10 mouse cellular contexts compared by ENCODE assay signal in the genomic region with DNA sequence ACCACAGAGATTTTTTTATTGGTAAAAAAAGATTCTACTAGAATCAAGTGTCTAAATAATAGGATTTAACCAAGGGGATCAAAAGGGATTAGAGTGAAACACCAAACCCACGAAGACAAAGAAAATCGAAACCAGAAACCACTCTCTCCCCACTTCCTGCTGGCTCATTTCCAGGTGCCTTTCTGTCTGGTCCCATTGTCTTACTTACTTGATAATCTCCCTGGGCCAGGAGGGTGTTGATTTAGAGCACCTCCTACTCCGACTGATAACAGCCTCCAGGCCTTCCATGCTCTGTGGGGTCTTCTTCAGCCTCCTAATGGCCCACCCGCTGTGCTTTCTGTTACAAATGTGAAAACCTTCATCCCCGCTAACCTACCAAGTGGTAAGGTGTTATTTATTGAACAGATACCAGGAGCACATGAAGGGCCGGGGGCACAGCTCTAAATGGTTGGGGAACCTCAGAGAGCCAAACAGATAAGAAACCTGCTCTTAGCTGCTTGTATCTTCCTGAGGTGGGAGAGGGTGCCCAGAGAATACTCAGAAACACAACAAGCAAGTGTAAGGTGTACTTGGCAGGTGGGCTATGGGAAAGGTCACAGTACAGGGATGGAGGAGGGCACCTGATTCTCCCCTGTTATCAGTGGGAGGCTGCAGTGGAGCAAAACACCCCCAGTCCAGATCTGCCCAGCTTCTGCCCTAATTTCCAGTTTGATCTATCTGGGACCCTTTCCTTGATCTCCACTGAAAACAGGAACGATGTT.
DNase-seq lines count a peak whose midpoint lies in the region; ATAC-seq and TF ChIP-seq lines count a peak whose summit lies in the region.
"Had no signal": no experiment of that assay in that cellular context is flagged by ENCODE, and none has a peak within 500 bp of the region (broad histone marks: within the 10 kb centered on the region; RNA-seq: fewer than 3 reads in every experiment).

No protein-coding gene starts in this region.

- H3K9ac ChIP-seq in midbrain, embryonic 14.5 days (replicated peaks; ENCODE audit: low read length): no peak overlapping the region
- no peak overlapping the region for H3K9ac ChIP-seq in midbrain, embryonic 11.5 days (ENCODE audit: low read length)
- H3K9ac ChIP-seq: limb, embryonic 13.5 days; neural tube, embryonic 12.5 days had no signal

- H3K27ac ChIP-seq in midbrain, embryonic 14.5 days (replicated peaks; ENCODE audit: low read depth, low read length): no peak overlapping the region
- H3K27ac ChIP-seq in midbrain, embryonic 11.5 days (ENCODE audit: low read depth, low read length): no peak overlapping the region
- H3K27ac ChIP-seq in cerebellum, adult 2 months (ENCODE audit: insufficient read depth, low read length): no peak overlapping the region
- H3K27ac ChIP-seq: limb, embryonic 13.5 days; neural tube, embryonic 12.5 days had no signal

- H3K4me3 ChIP-seq in midbrain, embryonic 14.5 days (replicated peaks; ENCODE audit: low read depth, low read length): no peak overlapping the region
- H3K4me3 ChIP-seq in midbrain, embryonic 11.5 days (ENCODE audit: low read depth, low read length): no peak overlapping the region
- H3K4me3 ChIP-seq in cerebellum, adult 2 months (replicated peaks; ENCODE audit: insufficient read depth, low read depth, low read length): no peak overlapping the region
- H3K4me3 ChIP-seq: limb, embryonic 13.5 days; neural tube, embryonic 12.5 days had no signal

- TF ChIP-seq CTCF in cerebellum, adult 2 months (IDR thresholded peaks at IDR 0.05; ENCODE audit: borderline replicate concordance, insufficient read depth, low read depth, low read length): no peak

- H3K9me3 ChIP-seq in midbrain, embryonic 14.5 days (ENCODE audit: control insufficient read depth, low read length): no peaks in the 10 kb centered on the region
- no peaks in the 10 kb centered on the region for H3K9me3 ChIP-seq in midbrain, embryonic 11.5 days (ENCODE audit: control insufficient read depth, low read length)
- H3K9me3 ChIP-seq: limb, embryonic 13.5 days; neural tube, embryonic 12.5 days had no signal

- H3K4me1 ChIP-seq in midbrain, embryonic 14.5 days (ENCODE audit: control insufficient read depth, insufficient read depth, low read length): no peaks in the 10 kb centered on the region
- H3K4me1 ChIP-seq in midbrain, embryonic 11.5 days (ENCODE audit: control insufficient read depth, insufficient read depth, low read length): no peaks in the 10 kb centered on the region
- no peaks in the 10 kb centered on the region for H3K4me1 ChIP-seq in cerebellum, adult 2 months (ENCODE audit: control insufficient read depth, insufficient read depth, low read length)
- H3K4me1 ChIP-seq: neural tube, embryonic 12.5 days had no signal

- no peaks in the 10 kb centered on the region for H3K27me3 ChIP-seq in midbrain, embryonic 14.5 days (ENCODE audit: control insufficient read depth, insufficient read depth, low read length)
- no peaks in the 10 kb centered on the region for H3K27me3 ChIP-seq in midbrain, embryonic 11.5 days (ENCODE audit: control insufficient read depth, insufficient read depth, low read length)
- H3K27me3 ChIP-seq in cerebellum, adult 2 months (ENCODE audit: control insufficient read depth, insufficient read depth, low read length): no peaks in the 10 kb centered on the region
- H3K27me3 ChIP-seq: limb, embryonic 13.5 days; neural tube, embryonic 12.5 days had no signal

- no peaks in the 10 kb centered on the region for H3K36me3 ChIP-seq in midbrain, embryonic 14.5 days (ENCODE audit: control insufficient read depth, insufficient read depth, low read length)
- H3K36me3 ChIP-seq in midbrain, embryonic 11.5 days (ENCODE audit: control insufficient read depth, insufficient read depth, low read length): no peaks in the 10 kb centered on the region
- H3K36me3 ChIP-seq: limb, embryonic 13.5 days; neural tube, embryonic 12.5 days had no signal

- DNase-seq in midbrain, embryonic 14.5 days: peak; percentile 42
- DNase-seq in midbrain, embryonic 11.5 days (ENCODE audit: low spot score, missing footprints): no peak
- peak; percentile 35 to 59 for DNase-seq in adrenal gland, postnatal 36 days
- peak; percentile 51 to 61 for DNase-seq in kidney, adult 8-10 months
- DNase-seq in thymus, postnatal 0 days (ENCODE audit: low spot score): peak; percentile 61
- no peak for DNase-seq in right cerebral cortex, adult 2 months (ENCODE audit: low spot score in 2 of 2)
- DNase-seq in cerebellum, adult 2 months: no peak

- 29% methylated on average over 7 of the region's 7 CpGs for WGBS in midbrain, embryonic 14.5 days
- WGBS in midbrain, embryonic 11.5 days: 27% methylated on average over 7 of the region's 7 CpGs
- whole genome bisulfite sequencing in cerebellum, adult 2 months: 58% methylated on average over 7 of the region's 7 CpGs

- ATAC-seq in midbrain, embryonic 14.5 days (ENCODE audit: low FRiP score, low TSS enrichment): no peak
- no peak for ATAC-seq in midbrain, embryonic 11.5 days (ENCODE audit: low FRiP score)
- no peak for ATAC-seq in erythroid progenitor cell, adult 5-6 weeks (replicated peaks; ENCODE audit: low FRiP score, poor library complexity, severe bottlenecking)

- TF ChIP-seq POLR2A in cerebellum, adult 2 months (IDR thresholded peaks at IDR 0.05; ENCODE audit: borderline replicate concordance, insufficient read depth, low read length): no peak

- H3K4me2 ChIP-seq in midbrain, embryonic 14.5 days (ENCODE audit: low read length): no peak overlapping the region
- no peak overlapping the region for H3K4me2 ChIP-seq in midbrain, embryonic 11.5 days
- H3K4me2 ChIP-seq: limb, embryonic 13.5 days; neural tube, embryonic 12.5 days had no signal

Comparison
In these comparisons a context has a peak if more than half of its experiments do, and no peak if none do; other contexts are left out.
1. DNase-seq: peak in midbrain, embryonic 14.5 days (single experiment), adrenal gland, postnatal 36 days (2 of 2), kidney, adult 8-10 months (2 of 2) and thymus, postnatal 0 days (single experiment); none in midbrain, embryonic 11.5 days (single experiment), right cerebral cortex, adult 2 months (0 of 2) and cerebellum, adult 2 months (0 of 2).